Mouse (Mus musculus) liver, adult (tissue): Measurements from ENCODE around the gene Fignl2.

ENCODE experiments used
- GATA4 ChIP-seq: IDR thresholded peaks from 2 replicates; pipeline ENCODE4 v1.6.1; 2014; ENCODE audit warnings: mild to moderate bottlenecking, low read length; ENCODE audit not compliant: insufficient replicate concordance

Fignl2 gene

DNA sequence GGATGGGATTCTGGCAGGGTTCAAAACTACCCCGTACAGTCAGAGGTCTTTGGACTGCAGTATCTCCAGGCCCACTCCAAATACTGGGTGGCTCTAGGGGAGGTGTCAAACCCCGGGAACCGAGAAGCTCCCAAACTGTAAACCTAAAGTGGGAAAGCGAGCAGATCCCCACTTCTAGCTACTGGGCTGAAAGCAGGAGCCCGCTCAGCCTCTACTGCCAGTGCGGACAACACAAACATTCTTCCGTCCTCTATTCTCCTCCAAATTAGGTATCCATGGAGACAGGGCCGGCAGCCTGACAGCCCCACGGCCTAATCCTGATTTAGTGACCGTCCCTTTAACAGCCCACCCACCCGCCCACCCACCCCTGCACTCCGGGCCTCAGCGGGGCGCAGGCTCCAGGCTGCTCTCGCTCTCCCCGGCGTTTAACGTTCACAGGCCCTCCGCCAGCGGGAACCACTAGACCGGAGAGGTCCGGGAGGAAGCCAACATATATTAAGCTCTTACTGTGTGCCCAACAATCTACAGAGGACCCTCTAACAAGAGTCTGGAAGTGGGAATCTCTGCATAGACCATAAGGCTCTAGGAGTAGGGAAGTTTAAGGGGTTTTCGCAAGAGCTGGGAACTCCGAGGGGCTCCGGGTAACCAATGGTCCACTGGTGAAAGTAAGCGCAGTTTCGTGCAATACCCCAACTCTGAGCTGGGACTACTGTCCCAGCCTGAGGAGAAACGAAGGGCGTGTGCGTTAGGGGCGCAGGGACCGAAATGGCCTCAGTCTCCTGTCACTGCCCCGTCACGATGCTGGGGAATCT lies 1.2 kb downstream of the Fignl2 start:
- TF ChIP-seq GATA4: no peak

DNA sequence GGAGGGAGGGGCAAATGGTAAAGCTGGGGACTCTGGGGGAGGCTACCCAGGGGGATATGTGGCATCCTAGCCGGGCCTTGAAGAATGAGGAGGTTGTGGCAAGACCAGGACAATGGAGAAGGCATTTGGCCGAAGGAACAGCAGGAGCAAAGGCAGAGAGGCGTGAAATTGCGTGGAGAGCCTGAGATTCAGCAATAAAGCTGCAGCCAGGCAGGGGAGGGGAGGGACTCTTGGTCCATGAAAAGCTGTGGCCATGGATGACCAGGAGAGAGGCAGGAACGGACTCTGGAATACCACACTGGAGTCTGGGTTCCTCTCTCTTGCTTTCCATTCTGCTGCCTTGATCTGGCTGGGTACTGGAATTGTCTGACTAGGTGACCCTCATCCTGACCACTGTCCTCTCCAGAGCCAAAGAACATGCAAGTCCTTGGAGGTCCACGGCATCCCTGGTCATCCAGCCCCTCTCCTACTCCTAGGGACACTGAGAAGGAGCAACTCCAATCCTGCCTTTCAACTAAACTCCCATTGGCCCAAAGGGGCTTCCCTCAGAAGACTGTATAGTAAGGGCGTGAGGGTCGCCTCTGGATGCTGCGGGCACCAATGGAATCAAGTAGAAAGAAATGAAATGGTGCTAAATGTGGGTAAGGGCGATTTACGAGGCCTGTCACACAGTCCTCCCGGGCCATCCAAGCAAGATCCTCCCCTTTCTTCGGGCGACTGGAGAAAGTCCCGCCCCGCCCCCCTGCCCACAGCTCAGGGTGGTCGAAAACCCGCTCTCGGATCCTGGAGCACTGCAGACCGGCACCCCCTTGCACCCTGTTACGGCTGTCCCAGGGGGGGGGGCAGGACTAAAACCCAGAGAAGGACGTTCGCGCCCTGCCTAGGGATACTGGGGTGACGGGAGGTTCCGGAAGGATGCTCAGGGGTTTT lies 2.0 kb downstream of the Fignl2 start:
- no peak for TF ChIP-seq GATA4

DNA sequence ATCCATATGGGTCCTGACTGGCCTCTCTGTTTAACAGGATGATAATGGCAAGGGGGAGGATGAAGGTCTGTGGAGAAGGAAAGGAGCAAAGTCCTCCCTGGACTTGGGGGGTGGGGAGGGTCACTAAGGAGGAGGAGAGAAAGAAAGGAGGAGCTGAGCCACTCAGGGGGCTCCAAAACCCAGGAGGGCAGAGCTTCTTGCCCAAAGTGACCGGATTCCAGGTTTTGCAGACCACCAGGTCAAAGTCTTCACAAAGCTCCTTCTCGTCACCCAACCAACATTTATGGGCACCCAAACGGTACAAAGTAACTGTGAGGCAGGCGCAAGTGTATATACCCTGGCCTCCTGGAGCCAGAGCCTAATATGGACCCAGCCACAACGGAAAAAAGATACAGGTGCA lies 2.7 kb downstream of the Fignl2 start:
- no peak for TF ChIP-seq GATA4

DNA sequence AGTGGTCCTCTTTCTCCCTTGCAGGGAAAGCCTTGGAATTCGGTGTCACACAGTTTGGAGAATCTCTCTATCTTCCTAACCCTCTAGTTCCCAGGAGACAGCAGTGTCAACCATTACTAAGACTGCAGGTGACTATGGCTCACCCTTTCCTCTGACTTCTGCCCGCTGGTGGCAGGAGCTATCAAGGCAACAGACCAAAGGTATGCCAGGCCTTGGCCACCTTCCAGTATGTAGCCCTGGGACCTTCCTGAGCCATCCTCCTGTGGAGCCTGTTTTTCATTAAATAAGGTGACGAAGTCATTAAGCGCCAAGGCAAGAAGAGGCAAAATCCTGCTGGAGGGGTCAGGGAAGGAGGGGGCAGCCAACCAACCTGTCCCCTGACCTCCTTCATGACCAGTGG lies 3.2 kb downstream of the Fignl2 start:
- no peak for TF ChIP-seq GATA4

DNA sequence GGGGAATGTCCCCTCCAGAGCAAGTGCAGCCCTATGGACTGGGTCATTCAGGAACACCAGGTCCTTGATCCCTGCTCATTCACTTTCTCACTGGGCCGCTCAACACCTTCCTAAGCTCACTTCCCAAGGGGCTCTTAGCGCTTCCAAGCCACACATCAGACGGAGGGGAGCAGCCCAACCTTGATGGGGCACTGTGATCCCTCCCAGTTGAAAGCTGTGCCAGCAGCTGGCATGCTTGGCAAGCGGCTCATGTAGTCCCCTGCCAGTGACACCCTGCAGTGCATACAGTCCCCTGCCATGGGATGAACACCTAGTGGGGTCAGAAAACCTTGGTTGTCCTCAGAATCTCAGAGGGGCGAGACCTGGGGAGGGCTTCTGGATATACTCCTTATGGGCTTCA lies 4.3 kb downstream of the Fignl2 start:
- TF ChIP-seq GATA4: no peak

DNA sequence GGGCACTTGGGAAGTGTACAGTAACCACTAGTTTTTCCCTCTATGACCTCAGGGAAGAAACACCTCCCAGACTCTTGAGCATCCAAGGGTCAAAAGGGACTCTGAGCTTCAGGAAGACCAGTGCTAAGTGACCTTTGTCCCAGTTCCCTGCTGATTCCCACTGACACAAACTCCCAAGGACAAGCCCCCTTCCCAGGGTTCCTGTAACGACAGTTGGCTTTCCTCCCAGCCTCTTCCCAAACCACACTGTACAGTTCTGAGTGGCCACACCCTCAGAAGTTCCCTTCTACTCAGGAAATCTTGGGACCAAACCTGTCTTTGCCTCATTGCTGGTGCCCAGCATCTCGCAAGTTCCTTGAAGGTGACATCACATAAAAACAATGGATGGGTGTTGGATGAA lies 5.6 kb downstream of the Fignl2 start:
- no peak for TF ChIP-seq GATA4

DNA sequence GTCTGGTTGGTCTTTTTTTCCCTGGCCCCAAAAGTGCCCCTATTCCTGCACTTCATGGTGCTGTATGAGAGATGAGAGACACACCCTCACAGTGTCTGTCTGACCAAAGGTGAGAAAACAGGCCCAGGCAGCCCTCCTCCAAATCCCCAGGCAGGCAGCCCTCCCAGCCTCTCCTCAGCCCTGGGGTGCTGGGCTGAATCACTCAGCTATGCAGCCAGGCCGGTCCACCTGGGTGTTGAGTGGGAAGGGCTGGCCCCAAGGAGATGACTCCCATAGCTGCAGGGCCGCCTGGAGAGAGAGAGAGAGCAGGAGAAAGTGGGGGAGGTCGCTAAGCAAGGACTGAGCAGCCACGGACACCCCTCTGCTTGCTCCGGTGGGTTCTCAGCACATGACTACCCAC lies 7.6 kb downstream of the Fignl2 start:
- no peak for TF ChIP-seq GATA4

DNA sequence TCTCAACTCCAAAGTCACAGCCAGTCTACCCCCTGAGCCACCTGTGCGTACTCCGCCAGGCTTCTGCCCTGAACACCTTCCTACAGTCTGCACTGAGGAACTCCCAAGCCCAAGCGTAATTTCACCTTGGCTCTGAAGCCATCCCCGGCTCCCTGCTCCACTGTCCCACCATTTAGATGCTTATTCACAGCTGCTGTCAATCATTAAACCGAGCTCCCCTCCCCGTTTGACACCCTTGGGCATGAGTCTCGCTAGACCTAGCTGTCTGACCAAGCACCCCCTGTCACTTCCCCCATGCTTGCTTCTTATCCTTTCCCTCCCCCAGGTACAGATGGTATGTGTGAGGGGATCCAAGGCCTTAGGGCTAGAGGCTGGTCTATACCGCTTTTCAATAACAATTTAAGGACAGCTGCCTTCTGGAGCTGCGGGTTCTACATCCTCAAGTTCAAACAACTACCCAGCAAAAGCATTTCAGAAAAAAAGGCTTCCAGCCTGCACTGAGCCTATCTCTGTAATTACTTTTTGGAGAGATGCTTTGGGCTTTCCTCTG lies 8.7 kb downstream of the Fignl2 start:
- TF ChIP-seq GATA4: no peak

DNA sequence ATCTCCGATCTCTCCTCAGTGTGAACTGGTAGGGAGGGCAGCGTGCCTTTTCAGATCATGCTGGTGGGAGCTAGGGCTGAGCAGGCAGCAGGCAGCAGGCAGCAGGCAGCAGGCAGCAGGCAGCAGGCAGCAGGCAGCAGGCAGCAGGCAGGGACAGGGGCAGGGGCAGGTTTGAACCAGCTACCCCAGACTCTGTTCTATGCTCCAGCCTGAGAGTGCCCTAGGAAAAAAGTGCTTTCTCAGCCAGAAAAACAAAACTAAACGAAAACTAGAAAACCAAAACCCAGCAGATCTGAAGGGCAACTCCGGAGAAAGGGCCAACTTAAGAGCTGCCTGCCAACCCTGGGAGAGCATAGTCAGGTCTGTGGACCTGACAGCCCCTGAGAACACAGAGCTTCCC lies 9.7 kb downstream of the Fignl2 start:
- TF ChIP-seq GATA4: no peak

DNA sequence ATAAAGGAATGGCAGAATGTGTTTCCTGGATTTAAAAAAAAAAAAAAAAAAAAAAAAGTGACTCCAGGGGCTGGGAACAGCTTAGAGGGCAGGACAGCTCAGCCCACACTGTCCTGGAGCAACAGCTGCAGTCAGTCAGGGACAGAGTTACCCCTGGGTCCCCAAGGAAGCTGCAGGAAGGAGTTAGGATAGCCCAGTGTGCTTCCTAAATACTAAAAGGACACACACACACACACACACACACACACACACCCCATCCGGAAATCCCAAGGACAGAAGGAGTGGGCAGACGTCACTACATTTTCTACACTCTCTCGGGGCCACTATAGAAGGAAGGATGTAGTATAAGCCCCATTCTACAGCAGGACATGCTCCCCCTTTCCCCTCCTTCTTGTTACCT lies 10.3 kb downstream of the Fignl2 start:
- no peak; the same call in 1 of the 2 replicates for TF ChIP-seq GATA4

DNA sequence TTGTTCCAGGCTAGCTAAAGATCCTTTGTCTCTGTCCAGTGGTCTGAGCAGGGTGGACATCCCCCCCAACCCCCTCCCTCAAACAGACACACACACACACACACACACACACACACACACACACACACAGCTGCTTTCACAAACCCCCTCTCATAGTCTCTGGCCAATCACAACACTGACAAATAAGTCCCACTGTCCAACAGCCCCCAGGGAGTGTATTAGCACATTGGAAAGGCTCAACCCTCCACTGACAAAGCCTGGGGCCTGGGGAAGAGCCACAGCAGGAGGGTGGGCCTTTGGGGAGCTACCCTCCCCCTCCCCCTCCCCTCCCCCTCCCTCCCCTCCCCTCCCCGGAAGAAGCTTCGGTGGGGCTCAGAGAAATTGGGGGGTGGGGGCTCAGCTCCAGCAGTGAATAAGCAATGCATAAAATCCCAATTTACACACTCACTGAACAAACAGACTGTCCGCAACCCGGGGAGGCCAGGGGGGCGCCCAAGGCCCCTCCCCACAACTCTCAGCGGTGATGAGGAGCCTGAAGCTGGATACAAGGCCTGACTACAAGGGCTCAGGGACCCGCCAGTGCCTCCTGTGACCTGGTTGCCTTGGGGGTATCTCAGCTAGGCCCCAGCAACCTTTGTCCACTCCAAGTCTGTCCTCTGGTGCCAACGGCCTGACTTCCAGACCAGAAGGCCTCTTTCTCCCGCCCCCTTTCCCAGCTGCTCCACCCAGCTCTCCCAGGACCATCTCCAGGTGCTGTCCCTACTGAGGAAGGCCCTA lies 11.3 kb downstream of the Fignl2 start:
- no peak for TF ChIP-seq GATA4

DNA sequence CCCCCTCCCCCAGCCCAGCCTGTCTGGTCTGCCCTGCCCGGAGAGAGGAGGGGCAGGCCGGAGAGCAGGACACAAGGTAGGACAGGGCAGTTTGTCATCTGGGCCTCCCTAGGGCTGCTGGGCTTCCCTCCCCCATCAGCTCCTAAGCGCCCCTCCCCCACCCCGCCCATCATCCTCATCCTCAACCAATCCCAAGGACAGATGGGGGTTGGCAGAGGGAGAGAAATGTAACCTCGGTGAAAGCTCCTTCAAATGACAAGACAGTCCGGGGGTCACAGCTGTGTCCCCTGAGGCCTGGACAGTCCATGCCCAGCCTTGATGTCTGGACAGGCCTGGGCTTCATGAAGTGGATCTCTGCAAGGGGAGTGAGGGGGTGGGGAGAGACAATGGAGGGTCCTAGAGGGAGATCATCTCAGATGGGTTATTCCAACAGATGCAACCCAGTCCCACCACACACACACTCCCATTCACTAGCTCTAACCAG lies 12.0 kb downstream of the Fignl2 start:
- TF ChIP-seq GATA4: no peak

DNA sequence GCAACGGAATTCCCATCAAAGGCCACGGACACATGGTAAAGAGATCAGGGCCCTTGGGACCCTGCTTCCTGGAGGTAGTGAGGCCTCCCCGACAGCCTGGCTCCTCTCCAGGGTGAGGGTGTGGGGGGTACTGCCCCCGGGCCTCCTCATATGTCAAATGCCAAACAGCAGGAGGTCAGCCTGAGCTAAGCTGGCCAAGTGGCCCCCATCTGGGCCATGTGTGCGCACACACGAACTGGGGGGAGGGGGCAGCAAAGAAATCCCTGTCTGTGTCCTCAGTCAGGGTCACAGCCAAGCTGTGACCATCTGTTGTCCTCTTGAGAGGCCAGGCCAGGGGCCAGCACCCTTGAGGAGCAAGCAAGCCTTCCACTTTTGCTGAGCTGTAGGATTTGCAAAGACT lies 13.3 kb downstream of the Fignl2 start:
- no peak for TF ChIP-seq GATA4

DNA sequence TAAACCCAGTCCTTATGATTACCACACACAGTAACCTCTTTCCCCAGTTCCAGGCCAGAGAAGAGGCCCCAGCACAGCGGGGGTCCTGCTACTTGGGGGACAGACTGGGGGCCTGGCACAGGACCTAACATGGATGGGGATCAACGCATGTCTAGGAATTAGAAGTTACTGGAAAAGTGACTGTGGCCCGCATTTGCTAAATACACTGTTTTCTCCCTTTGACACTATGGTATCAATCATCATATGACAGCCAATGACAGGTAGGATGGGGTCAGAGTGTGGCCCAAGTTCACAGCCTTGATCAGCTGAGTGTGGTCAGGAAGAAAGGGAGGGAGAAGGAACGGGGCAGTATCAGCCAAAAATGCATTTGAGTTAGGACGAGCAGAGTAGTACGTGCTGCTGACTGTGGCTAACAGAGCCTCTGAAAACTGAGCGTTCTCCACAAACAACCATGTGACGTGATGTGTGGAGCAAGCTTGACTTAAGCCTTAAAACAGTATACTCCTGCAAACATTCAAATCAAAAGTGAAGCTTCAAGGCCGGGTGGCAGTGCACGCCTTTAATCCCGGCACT lies 18.0 kb downstream of the Fignl2 start:
- TF ChIP-seq GATA4: no peak
